Mouse (Mus musculus): ENCODE data around the gene Nosip.
A peak's percentile ranks its signal among the peaks of the same experiment; 100 is the strongest.
"Not testable (repeated sequence)": the region's sequence is repeated elsewhere in the genome, so short reads cannot be mapped to it uniquely, and the experiment has no call there.

Gene Nosip

GRCm38 (mm10) chr7:45062239-45062835 is at the start of gene Nosip, which contains the start of gene Prrg2:
Nosip (plus strand) TSS chr7:45062429.
Prrg2 (minus strand) TSS chr7:45062677.
- DNase-seq: peak; percentile 93

- no peak for DNase-seq
These were observed 49.4 kb upstream of the Nosip start for GRCm38 (mm10) chr7:45012824-45013223.

- no peak for DNase-seq
These were observed 48.7 kb upstream of the Nosip start for GRCm38 (mm10) chr7:45013366-45014095.

- DNase-seq: no peak
These were observed 48.2 kb upstream of the Nosip start for GRCm38 (mm10) chr7:45014096-45014451.

GRCm38 (mm10) chr7:45015344-45015956 is 46.8 kb upstream of the Nosip start:
- DNase-seq: no peak

- DNase-seq: peak; percentile 100
These were observed 46.1 kb upstream of the Nosip start, which contains the start of gene Scaf1 for GRCm38 (mm10) chr7:45015957-45016612. Scaf1 (minus strand) TSS chr7:45016363.

- no peak for DNase-seq
These were observed 45.5 kb upstream of the Nosip start for GRCm38 (mm10) chr7:45016761-45017160.

GRCm38 (mm10) chr7:45017242-45018061 is 44.8 kb upstream of the Nosip start, which contains the start of gene Rras:
Rras (plus strand) TSS chr7:45017961.
- DNase-seq: peak; percentile 78

- no peak for DNase-seq
These were observed 43.1 kb upstream of the Nosip start for GRCm38 (mm10) chr7:45019031-45019571.

GRCm38 (mm10) chr7:45020225-45020624 is 42.0 kb upstream of the Nosip start:
- DNase-seq: no peak

- DNase-seq: not testable (repeated sequence)
These were observed 38.5 kb upstream of the Nosip start for GRCm38 (mm10) chr7:45023711-45024110.

GRCm38 (mm10) chr7:45024281-45025248 is 37.7 kb upstream of the Nosip start:
- no peak for DNase-seq

- no peak for DNase-seq
These were observed 36.5 kb upstream of the Nosip start for GRCm38 (mm10) chr7:45025601-45026220.

GRCm38 (mm10) chr7:45026256-45026655 is 36.0 kb upstream of the Nosip start:
- DNase-seq: no peak

- DNase-seq: no peak
These were observed 34.5 kb upstream of the Nosip start for GRCm38 (mm10) chr7:45027761-45028160.

GRCm38 (mm10) chr7:45028351-45028750 is 33.9 kb upstream of the Nosip start:
- no peak for DNase-seq

- DNase-seq: no peak
These were observed 32.2 kb upstream of the Nosip start for GRCm38 (mm10) chr7:45029995-45030394.

GRCm38 (mm10) chr7:45030857-45031256 is 31.4 kb upstream of the Nosip start:
- no peak for DNase-seq

GRCm38 (mm10) chr7:45033722-45034359 is 28.4 kb upstream of the Nosip start:
- no peak for DNase-seq

- DNase-seq: no peak
These were observed 26.6 kb upstream of the Nosip start for GRCm38 (mm10) chr7:45035631-45036030.
